Mouse (Mus musculus): ENCODE measurements around the gene Dkkl1.
"Not testable (repeated sequence)": the region's sequence is repeated elsewhere in the genome, so short reads cannot be mapped to it uniquely, and the experiment has no call there.

Dkkl1 gene

DNA sequence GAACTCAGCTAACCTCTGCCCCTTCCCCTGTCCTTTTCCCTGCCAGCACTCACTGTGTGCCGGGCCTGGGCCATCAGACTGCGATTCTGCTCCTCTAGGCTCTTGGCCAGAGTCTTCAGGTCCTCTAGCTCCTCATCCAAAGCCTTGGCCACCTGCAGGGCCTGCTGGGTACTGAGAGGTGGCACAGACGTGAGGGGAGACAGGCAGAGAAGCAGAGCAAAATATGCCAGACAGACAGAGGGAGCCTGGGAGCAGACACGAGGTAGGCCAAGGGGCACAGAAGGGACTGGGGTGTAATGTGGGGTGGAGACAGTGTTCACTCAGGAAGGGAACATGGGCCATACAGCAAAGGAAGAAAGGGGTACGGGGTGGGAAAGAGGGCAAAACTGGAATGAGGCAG, 18.5 kb downstream of the Dkkl1 start:
- no peak for DNase-seq (ENCODE audit: low spot score in 2 of 2)

- DNase-seq (ENCODE audit: low spot score in 2 of 2), result no peak
Observed at GRCm38 (mm10) chr7:45192585-45193310, 19.2 kb downstream of the Dkkl1 start.

GRCm38 (mm10) chr7:45191803-45192363, 20.1 kb downstream of the Dkkl1 start:
- DNase-seq (ENCODE audit: low spot score in 2 of 2), result no peak

GRCm38 (mm10) chr7:45191161-45191560, 20.8 kb downstream of the Dkkl1 start:
- no peak for DNase-seq (ENCODE audit: low spot score in 2 of 2)

DNA sequence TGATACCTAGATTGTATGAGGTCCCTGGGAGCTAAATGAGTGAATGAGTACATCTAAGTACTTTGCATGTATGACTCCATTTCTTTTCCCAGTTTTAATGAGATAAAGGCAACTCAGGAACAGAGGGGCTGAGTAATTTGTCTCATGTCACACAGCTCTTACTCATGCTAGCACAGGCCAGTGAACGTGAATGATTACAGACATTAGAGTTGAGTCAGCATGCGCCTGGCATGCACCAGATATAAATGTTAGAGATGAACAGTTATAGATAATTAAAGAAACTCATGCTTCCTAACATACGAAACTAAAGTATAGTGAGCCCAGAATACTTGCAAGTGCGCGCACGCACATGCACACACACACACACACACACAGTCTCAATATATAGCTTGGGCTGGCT, 21.8 kb downstream of the Dkkl1 start:
- DNase-seq (ENCODE audit: low spot score in 2 of 2), result no peak

- no peak for DNase-seq (ENCODE audit: low spot score in 2 of 2)
Observed at GRCm38 (mm10) chr7:45189600-45189999, 22.3 kb downstream of the Dkkl1 start.

DNA sequence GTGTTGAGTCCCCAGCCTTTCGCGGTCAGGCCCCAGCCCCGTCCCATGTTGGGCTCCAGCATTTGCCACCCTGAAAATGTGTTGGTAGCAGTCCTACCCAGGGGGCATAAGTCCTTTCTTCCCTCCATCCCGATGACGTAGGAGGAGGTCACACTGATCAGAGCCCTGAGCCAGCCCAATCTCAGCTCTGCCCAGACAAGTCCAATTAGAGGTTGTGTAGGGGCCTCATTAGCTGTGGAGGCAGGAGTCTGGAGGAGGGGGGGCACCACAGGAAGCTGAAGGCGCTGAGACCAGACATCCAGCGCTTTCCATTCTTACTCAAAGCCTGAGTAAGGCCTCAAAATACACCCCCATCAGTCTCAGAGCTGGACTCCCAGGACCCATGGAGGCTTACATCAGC, 26.0 kb downstream of the Dkkl1 start:
- no peak for DNase-seq (ENCODE audit: low spot score in 2 of 2)

GRCm38 (mm10) chr7:45183672-45184071, 28.3 kb downstream of the Dkkl1 start:
- no peak for DNase-seq (ENCODE audit: low spot score in 2 of 2)

GRCm38 (mm10) chr7:45182606-45183005, 29.3 kb downstream of the Dkkl1 start:
- no peak for DNase-seq (ENCODE audit: low spot score in 2 of 2)

DNA sequence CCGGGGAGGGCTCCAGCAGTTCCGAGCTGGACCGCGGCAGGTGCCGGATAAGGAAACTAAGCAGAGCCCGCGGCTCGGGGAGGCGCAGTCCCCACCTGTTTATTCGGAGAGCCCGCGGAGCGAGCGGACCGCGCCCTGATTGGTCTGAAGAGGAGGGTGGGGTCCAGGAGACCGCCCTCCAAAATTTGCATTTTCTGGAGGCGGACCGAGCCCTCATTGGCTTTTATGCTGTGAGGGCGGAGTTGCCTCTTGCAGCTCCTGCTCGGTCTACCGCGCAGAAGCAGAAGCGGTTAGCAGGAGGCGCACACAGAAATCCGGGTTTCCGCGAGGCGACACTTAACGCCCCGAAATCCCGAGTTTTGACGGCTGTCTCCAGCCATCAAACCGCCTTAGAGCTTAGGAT, 29.7 kb downstream of the Dkkl1 start:
- peak; percentile 63 to 83 for DNase-seq (ENCODE audit: low spot score in 2 of 2)

- DNase-seq (ENCODE audit: low spot score in 2 of 2), result no peak
Observed at GRCm38 (mm10) chr7:45181540-45181939, 30.4 kb downstream of the Dkkl1 start.

DNA sequence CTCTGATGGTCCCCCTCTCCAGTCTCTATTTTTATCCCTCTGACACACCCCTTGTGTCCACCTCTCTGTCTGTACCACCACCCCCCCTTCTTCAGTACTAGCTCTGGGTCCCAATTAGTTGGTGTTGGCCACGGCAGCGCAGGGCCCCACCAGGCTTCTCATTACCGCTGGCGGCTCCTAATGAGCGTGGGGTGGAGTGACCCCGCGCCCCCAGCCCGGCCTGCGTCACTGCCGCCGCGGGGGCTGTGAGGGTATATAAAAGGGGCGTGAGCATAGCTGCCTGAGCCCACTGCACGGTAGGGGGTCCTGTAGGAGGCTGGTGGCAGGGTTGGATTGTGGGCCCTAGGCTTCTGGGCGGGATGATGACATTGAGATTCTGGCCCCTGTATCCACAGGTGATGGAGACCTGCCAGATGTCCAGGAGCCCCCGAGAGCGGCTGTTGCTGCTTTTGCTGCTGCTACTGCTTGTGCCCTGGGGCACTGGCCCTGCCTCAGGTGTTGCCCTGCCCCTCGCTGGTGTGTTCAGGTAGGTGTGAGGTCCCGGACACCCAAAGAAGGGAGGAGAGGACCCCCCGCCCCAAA, 31.0 kb downstream of the Dkkl1 start, which contains the start of gene Pth2:
Pth2 (plus strand) TSS at position 100 of the 582 bp plus-strand sequence.
- no peak for DNase-seq (ENCODE audit: low spot score in 2 of 2)

DNA sequence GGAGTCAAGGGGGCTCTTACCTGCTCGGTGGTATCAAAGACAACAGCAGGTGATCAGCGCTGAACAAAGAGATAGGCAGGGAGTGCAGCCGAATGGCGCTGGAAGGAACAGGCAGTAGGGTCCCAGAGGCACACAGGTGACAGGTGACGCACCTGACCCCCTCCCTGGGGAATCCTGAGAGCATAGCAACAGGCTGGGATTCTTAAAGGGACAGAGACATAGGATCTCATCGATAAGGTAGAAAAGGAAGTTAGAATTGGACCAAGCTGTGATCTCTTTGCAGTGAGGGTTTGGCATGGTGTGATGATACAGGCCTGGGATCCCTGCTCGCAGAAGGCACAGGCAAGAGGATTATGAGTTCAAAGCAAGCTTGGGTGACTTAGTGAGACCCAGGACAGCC, 32.5 kb downstream of the Dkkl1 start, which contains the start of gene Gfy:
Gfy (minus strand) TSS at position 101 of the 400 bp plus-strand sequence.
- DNase-seq (ENCODE audit: low spot score in 2 of 2), result no peak

DNA sequence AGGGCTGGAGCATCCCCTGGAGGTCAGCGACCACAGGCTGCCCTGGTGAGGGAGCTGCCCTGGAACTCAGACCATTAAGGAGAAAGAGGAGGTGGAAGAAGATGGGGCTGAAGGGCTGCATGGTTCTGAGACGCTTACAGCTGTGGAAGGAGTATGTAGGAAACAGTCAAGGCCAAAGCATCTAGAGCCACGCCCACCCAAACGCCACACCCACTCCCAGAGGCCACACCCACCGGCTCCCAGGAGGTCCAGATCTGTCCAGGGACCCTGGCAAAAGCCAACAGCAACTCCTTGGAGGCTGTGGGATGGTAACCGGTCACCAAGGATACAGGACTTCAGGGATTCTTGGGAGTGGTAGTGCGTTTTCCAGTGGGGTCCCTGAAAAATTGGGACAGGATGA, 33.4 kb downstream of the Dkkl1 start:
- DNase-seq (ENCODE audit: low spot score in 2 of 2), result no peak

GRCm38 (mm10) chr7:45176356-45176755, 35.6 kb downstream of the Dkkl1 start:
- no peak for DNase-seq (ENCODE audit: low spot score in 2 of 2)

DNA sequence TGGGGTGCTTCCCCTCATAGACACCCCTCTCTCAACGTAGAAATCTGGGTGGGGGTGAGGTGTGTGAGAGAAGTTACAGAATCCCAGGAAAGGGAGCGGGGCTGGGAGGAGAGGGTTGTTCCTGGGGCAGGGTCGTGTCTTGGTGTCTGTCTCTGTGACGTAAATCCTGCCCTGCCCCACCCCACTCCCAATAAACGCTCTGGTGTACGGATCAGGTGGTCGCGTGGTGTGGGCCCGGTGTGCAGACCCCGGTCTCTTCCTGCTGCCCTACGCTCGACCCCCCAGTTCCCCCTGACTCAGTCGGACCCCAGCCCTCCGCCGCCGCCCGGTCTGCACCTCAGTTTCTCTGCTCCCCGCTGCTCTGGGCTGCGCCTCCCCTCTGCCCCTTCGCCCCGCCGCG, 36.0 kb downstream of the Dkkl1 start:
- no peak for DNase-seq (ENCODE audit: low spot score in 2 of 2)

DNA sequence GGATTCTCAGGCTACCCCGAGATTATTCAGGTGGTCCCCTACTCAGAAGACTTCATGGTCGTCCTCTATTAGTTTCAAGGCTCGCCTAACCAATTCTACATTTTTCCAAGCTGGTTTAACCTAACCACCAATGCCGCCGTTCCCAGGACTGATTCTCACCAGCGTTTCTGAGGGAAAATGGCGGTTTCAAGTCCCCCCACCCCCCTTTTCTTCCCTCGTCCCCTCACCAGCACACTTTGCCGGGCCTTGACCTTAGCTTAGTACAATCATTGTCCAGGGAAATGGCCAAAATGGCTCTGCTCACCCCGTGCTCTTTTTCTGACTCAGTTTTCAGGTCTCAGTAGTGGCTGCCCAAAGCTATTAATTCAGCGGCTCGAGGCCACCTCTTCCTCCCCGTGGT, 36.5 kb downstream of the Dkkl1 start:
- DNase-seq (ENCODE audit: low spot score in 2 of 2), result no peak

GRCm38 (mm10) chr7:45174567-45175280, 37.2 kb downstream of the Dkkl1 start:
- no peak for DNase-seq (ENCODE audit: low spot score in 2 of 2)

- not testable (repeated sequence) for DNase-seq (ENCODE audit: low spot score in 2 of 2)
Observed at GRCm38 (mm10) chr7:45173772-45174171, 38.2 kb downstream of the Dkkl1 start.

GRCm38 (mm10) chr7:45172974-45173373, 39.0 kb downstream of the Dkkl1 start:
- peak; percentile 36 to 61 for DNase-seq (ENCODE audit: low spot score in 2 of 2)

GRCm38 (mm10) chr7:45169495-45169894, 42.5 kb downstream of the Dkkl1 start:
- DNase-seq (ENCODE audit: low spot score in 2 of 2), result no peak

DNA sequence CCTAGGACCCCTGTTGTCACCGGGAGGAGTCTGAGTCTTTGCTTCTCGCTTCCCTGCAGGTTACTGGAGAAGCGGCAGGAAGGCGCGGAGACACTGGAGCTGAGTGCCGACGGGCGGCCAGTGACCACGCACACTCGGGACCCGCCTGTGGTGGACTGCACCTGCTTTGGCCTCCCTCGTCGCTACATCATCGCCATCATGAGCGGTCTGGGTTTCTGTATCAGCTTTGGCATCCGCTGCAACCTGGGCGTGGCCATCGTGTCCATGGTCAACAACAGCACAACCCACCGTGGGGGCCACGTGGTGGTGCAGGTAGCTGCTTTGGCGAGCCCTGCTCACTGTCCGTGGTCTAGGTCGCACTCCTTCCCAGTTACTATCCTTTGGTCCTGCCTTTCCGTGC, 43.3 kb downstream of the Dkkl1 start:
- DNase-seq (ENCODE audit: low spot score in 2 of 2), result no peak

Measured in natural killer cell, adult 2 months (primary cell).